Mouse (Mus musculus) heart, postnatal 0 days (tissue): ENCODE results near the gene Trim37.

Experiments used
- CTCF ChIP-seq: IDR thresholded peaks from 2 replicates; pipeline ENCODE4 v1.5.1; 2016; ENCODE audit warnings: antibody characterized with exemption, control low read depth, low read depth
- EP300 ChIP-seq: IDR thresholded peaks from 2 replicates; pipeline ENCODE4 v1.6.1; 2016; ENCODE audit warnings: antibody characterized with exemption, low read depth

DNA sequence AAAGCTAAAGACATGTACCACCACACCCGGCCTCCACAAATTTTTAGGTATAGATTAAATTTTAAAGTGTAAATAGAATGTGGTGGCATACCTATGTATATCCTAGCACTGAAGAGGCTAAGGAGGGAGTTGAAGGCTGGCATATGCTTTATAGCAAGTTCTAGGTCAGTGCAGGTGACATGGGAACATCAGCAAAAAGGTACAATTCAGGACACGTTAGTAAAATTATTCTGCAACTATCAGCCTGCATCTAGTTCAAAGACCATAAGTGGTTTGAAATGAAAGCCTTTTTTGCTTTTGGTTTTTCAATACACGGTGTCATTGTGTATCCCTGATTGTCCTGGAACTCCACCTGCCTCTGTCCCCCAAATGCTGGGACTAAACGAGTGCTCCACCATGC, 1.3 kb upstream of the Trim37 start:
- no peak for TF ChIP-seq CTCF
- TF ChIP-seq EP300: no peak
